Mouse (Mus musculus): Measurements from ENCODE around the gene Prph2.

DNA sequence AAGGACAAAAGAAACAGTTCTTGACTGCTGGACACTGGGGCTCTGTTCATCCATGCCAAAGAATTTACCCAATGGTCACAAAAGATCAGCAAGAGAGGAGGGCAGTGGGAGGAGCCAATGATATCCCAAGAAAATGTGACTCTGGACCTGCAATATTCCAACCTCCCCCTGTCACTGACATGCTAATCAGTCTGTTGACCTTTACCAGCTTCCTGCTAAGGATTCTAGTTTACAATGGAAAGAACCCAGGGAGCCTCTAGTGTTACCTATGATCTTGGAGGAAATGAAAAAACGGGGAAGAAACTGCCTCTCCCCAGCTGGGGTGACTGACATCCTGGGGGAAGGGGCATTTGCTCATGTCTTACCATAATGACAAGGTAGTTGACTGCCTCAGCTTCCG is 9.3 kb upstream of the Prph2 start:
- TF ChIP-seq CTCF (IDR thresholded peaks at IDR 0.05; ENCODE audit: low read depth, low read length): no peak
- TF ChIP-seq POLR2A (IDR thresholded peaks at IDR 0.05; ENCODE audit: extremely low read depth, insufficient read depth, low read length): no peak
